Mouse (Mus musculus): ENCODE measurements around the gene Mkrn2. TPM values are rescaled to one million over a fixed set of nuclear protein-coding genes. Genes with fewer than 3 reads are reported as not detected.

Gene Mkrn2
- polyA plus RNA-seq (2017; shearing (Covaris generic)) = 10 to 100 TPM; 35.2 to 43.6 (median 37.2) TPM

DNA sequence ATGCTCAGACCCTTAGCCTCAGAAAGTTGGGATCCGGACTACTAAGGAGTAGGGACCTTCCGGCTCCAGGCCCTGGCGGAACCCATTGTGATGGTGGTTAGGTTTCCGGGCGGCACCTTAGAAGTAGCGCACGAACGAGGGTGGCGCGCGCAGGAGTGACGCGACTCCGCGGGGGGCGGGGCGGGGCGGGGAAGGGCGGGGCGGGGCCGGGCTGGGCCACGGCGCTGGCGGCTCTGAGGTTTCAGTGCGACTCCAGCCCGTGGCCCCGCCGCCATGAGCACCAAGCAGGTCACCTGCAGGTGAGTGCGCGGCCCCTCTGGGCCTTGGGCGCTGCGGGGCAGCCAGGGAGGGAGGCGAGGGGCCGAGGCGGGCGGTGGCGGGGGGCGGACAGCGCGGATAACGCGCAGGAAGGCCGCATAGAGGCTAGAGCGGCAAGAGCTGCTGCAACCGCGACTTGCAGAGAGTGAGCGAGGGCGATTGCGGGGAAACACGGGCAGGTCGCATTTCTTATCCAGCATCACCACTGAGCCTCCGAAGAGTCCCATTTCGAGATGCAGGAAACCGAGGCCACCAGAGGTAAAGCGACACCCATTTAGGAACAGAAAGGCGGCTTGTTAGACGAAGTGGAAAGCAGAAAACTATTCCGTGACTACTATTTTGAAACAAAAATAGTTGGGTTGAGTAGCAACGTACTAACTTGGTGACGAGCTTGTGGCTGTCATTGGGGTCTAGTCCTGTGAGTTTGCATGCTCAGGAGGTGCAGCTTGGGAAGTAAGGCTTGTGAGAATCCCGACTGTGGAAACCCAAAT, at the start of gene Mkrn2:
Gene Mkrn2, plus strand, starts transcription at position 188 of the 809 bp plus-strand sequence.
- peak; percentile 80 for ATAC-seq

DNA sequence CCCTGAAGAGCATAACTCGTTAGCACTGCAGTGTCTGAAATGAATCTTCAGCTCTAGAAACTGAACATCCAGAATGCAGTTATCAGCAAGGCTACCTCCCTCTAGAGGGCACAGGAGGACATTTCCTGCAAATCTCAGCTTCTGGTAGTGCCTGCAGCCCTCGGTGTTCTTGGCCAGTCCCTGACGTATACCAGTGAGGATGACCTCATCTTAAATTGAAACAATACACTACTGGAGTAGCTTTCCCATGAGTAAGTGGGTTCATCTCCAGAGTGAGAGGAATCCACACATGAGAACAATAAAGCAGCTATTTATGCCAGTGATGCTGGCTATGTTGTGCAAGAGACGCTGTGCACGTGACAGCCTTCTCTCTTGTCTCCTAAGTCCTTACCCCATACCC, 46.2 kb upstream of the Mkrn2 start:
- ATAC-seq = no peak

DNA sequence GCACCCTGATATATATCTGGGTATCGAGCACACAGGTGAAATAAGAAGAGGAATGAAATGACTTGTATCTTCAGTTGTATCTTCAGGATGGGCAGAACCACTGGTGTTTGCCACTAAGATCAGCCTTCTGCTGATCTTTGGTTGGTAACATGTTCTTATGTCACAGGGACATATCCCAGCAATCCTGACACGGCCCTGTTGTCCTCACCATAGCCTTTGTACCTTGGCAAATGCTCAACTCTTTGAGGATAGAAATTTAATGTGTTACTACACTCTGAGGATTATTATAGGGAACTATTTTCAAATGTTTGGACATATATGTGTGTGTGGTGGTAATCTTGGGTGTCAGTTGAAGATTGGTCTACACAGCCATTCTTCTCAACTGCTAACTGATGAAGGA, 43.5 kb upstream of the Mkrn2 start:
- no peak for ATAC-seq

DNA sequence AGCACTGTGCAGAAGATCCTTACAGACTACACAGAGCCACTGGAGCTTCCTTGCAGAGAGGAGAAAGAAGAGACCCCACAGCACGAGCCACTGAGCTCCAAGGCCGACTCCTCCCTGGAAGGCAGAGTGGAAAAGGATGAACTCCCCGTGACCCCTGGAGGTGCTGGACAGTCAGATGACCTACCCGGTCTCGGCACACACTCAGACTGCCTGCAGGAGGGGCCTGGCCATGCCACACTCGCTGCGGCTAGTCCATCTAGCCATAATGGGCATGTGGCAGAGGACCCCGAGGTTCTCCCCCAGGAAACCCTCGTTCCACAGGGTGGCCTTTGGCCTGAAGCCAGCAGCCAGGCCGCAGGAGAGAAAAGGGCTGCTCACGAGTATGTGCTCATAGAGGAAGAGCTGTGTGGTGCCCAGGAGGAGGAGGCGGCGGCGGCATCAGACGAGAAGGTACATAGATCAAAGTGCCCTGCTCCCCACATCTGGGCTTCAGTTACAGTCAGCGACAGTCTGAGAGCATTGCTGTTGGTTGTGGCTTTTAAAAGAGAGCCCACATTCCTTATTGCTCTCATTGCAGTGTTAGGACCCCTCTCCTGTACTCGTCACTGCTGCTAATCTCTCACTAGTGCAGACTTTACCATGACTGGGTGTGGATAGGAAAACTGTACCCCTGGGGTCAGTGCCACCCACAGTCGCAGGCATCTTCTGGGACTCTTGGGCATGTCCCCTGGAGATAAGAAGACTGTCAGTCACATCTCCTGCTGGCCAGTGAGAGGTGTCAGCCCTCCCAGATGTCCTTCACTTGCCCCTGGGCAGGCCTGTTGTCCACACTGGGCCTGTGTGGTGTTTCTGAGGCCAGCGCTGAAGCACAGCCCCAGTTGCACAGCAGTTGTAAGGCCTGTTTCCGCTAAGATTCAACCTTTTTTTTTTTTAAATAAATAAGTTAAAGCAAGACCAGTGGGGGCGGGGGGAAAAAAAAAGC, 41.8 kb upstream of the Mkrn2 start:
- ATAC-seq = no peak

DNA sequence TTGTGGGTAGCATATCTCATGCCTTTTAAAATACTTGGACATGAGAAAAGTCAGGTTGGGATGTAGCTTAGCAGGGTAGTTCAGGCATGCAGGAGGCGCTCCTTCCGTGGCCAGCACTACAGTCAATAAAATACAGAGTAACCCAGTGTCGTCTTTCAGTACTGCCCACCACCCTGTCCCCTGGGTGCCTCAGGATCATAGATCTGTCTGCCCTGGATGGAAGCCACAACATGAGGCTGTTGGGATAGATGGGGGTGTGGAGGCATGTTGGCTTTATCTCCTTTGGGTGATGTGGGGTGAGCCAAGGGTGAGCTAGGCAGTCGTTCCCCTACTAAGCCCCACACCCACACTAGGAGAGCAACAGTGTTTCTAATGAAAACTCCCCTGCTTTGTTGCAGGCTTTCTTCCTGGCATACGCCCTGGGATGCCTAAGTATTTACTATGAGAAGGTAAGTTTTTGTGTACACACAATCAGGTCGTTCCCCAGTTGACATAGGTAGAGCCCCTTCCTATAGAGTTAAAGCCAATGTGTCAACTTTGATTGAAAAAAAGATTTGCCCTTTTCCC, 36.1 kb upstream of the Mkrn2 start:
- ATAC-seq = no peak

DNA sequence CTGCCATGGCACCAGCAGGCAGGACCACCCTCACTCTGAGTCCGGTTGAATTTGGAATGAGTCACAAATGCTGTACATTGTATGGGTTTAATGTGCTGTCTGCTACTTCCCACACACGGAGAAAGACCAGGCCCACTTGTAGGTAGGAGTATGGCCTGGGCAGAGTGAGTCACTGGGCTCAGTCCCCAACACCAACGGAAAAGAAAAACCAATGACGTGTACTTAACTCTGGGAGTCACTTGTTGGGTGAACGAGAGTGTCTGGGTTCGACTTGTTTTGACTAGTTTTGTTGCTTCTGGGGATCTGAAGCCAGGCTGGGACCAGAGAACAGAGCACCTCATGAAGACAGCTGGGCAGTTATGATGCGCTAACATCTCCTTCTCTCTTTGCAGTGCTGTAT, 27.5 kb upstream of the Mkrn2 start:
- peak; percentile 41 for ATAC-seq

DNA sequence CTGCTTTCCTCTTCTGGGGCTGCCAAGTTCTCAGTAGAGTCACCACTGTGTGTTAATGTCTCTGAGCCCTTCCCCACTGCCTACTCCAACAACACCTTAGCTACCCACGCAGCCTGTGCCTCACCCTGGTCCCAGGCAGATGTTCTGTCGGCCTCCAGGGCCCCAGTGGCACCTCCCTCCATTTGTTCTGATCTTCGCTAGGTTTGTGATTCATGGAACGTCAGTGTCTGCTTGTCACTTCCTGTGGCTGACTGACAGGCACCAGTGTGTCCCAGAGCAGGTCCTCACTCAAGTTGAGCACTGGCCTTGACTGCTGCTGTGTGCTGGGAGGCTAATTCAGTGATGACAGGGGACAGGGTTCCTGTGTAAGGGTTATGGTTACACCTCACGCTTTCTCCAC, 24.3 kb upstream of the Mkrn2 start:
- peak; percentile 73 for ATAC-seq

DNA sequence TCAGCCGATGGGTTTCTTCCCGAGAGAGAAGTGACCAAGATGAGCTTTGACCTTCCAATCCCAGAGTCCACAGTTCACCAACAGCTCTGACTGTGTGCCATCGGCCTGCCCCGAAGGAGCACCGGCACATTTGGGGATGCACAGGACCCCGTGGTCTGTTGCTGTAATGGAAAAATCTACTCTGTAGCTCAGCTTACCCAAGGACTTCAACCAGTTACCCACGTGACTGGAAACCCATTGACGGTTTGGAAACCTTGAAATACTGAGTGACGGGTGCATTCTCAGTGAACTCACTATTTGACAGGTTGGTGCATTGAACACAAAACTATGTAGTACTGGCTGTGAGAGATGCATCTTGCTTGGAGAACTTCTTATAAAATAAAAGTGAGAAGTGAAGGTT, 23.8 kb upstream of the Mkrn2 start:
- ATAC-seq = peak; percentile 63

DNA sequence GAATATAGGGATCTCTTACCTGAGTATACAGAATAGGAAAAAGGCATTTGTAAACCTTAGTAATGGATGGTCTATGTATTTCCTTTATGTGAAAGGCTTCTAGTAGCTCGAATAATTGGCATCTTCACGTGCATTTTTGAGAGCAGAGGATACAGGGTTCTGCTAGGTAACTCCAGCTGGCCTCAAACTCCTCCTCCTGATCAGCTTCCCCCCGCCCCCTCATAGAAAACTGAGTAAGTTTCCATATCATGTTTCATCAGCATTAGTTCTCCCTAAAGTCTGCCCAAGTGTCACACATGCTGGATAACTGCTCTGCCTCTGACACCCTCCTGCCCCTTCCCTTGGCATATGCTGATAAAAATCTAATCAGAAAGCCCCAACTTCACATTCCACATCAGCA, 20.9 kb upstream of the Mkrn2 start:
- peak; percentile 8 for ATAC-seq

DNA sequence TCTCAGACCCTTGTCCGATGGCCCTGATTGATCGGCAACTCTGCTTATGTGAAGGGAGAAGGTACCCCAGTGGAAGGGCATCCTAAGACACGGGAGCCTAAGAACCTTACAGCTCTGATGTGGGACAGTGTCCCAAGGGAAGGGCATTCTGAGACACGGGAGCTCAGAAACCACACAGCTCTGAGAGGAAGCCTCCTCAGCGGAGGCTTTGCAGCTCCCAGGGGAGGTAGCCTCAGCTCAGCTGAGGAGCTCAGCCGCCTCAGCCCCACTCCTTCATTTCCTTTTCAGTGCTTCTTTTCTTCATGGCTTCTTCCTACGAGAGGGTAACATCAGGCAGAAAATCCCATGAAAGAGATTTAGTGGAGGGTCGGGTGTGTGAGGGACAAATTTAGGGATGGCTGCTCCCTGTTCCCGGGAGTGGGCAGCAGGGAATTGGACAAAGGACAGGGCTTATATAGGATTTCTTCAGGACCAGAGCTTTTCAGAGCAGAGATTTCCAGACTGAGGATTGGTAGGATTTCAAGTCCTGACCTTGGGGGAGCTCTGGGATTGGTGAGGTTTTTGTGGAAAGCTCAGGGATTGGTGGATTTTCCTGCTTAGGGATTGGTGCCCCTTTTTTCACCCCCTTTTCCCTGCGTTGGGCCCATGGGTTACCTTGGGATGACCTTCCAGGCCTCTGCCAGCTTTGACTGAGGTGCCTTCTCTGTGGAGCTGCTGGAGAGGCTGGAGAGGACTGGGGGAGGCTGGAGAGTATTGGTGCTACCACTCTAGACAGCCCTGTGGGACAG, 19.2 kb upstream of the Mkrn2 start:
- ATAC-seq = no peak

DNA sequence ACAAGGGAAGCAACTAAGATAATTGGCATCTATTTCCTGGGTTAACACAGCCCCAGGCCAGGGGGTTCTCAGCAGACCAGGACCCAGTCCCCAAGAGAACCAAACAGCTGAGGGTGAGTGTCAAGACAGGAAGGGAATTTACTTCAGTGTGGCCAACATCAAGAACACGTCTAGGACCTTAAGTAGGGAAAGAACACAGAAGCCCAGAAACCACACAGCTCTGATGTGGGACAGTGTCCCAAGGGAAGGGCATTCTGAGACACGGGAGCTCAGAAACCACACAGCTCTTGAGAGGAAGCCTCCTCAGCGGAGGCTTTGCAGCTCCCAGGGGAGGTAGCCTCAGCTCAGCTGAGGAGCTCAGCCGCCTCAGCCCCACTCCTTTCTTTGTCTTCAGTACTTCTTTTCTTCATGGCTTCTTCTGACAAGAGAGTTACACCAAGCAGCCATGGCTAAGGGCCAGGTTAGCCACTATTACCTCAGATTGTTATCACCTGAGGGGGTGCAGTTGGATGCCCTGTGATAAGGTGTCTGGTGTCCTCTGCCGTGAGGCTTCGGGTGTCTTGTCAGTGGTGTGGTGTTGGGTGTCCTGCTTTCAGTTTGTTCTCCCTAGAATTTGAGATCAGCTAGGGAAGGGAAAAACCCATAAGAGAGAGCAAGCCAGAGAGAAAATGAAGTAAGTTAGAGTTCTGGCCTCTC, 18.1 kb upstream of the Mkrn2 start:
- no peak for ATAC-seq

DNA sequence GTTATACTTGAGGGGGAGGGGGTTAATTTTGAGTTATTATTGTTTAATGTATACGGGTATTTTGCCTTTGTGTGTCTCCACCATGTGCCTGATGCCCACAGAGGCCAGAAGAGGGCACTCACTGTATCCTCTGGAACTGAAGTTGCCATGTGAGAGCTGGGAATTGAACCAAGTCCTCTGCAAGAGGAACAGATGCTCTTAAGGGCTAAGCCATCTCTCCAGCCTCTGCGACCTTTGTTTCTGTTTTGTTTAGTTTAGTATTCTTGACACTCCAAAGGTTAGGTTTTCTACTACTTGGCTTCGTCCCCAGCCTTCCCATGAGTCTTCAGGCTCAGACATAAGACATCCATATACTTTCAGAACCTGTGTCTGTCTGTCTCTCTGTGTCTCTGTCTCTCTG, 17.5 kb upstream of the Mkrn2 start:
- no peak for ATAC-seq

DNA sequence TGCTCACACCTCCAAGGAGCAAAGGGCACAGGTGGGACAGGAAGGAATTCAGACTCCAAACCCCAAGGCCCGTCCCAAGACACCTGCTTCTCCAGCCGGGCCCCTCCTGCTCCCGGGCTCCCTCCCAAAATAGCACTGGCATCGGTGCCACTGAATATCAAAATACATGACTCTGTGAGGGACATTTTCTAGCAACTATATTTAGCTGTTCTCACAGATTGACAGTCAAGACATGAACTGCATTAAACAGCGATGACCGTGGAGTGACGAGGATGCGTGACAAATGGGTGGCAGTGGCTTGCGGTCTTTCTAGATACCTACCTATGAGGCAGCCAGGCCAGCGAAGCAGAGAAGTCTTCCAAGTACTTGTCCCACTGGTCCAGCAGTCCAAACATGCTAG, 15.4 kb upstream of the Mkrn2 start:
- ATAC-seq = no peak

DNA sequence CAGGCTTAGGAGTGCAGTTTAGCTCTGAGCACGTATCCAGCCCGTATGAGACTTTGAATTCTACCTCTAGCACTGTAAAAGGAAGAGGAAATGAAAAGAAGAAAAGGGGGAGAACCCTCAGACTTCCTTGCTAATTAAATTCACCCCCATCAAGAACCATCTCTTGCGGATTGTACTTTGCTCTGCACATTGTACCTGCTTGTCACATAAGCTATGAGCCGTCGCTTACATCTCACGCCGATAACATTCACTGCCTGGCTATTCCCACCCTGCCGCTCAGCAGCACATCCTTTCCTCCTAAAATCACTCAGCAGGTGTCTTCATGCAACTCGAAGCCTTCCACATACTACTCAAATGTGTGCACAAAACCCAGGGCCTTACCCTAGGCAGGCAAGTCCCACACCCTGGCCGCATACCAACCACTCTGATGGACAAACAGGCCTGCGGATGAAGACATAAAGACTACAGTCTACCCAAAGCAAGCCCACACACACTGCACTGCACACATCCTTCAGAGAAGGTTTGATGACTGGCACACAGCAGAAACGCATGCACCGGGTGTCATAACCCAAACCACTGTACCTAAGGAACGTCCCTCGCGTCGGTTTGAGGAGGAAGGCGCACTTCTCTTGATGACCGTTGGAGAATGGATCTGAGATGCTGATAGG, 9.9 kb upstream of the Mkrn2 start:
- ATAC-seq = no peak

DNA sequence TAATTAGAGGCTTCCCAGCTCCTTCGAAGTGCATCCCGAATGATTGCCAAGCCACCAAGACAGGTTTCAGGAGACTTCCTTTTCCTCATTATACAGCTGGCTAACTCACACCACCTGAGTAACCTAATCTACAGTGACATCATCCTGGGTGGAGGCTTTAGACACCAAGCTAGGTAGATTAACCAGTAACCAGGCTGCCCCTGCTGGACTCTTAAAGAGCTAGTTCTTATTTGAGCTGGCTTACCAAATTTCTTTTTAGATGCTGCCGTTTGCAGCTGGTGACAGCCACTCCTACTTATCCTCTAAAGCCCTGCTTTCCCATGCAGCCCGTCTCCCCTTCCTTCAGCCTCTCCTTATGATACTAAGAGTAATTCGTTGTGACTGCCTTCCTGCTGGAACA, 9.2 kb upstream of the Mkrn2 start, which contains the start of gene Mkrn2os:
Gene Mkrn2os, minus strand, starts transcription at position 119 of the 400 bp plus-strand sequence.
- no peak for ATAC-seq

DNA sequence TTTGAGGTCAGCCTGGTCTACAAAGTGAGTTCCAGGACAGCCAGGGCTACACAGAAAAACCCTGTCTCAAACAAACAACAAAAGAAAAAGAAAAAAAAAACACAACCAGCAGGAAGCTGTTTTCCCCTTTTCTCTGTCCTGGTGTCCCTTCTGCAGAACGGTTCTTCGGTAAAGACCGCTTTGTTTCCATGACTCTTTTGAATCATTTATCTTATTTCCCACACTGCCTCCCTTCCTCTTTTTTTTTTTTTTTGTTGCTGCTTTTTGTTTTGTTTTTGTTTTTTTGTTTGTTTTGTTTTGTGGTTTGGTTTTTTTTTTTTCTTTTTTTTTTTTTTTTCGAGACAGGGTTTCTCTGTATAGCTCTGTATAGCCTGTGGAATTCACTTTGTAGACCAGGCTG, 8.4 kb upstream of the Mkrn2 start:
- ATAC-seq = no peak

DNA sequence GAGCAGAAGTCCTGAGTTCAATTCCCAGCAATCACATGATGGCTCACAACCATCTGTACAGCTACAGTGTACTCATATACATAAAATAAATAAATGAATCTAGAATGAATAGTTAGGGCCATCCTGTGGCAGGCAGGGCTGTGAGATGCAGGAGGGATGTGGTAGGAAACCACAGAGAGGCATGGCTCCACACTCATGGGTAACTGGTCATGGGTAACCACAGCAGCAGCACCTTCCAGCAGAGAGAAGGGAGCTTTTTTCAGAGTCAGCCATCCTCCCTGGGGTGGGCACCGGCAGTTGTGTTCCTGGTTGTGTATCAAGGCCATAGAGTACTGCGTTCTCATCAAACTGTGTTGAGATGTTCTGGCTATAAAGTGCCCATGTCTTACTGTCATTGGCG, 7.2 kb upstream of the Mkrn2 start:
- peak; percentile 95 for ATAC-seq

DNA sequence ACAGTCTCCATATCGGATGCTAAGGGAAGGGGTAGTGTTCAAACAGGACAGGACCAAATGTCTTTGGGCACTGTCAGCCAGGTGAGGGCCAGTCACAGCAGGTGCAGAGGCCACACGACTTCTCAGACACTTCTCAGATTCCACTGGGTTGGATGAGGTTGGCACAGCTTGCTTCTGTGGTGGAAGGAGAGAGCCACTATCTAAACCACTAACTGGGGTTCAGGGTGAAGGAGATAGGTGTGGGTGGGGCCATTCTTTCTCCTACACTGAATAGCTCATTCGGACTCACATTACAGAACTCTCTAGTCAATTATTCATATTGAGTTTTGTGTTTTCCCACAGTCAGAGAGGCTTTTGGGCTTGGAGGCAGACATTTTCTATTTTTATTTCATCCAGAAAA, 6.0 kb upstream of the Mkrn2 start:
- ATAC-seq = no peak

DNA sequence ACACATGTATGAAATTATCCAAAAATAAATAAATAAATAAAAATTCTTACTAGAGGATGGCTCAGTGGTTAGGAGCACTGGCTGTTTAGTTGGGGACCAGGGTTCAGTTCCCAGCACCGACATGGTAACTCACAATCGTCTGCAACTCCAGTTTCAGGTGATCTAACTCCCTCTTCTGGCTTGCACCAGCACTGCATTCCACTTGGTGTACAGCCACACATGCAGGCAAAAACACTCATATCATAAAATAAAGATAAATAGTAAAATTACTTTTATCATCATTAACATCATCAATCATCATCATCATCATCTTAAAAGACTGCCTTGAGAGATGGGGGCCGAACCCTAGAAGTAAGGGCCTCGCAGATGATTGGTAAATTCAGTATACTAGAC, 384 bp upstream of the Mkrn2 start:
- ATAC-seq = no peak

DNA sequence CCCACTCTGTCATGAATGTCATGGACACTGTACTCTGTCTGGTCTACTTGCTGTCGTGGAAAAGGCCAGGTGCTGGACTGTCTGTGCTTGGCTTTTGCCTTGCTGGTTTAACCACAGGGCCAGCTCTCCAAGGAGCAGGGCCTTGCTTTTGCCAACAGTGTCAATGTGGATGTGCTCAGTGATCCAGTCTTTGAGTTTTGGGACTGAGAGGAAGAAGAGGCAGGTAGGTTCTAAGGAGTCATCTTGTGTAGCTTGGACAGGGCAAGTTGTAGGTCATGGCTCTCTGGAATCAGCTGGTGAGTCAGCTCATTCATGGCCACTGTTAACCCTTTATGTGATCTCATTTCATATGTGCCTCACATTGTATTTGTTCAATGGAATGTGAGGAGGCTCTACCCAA, 4.8 kb downstream of the Mkrn2 start:
- no peak for ATAC-seq

DNA sequence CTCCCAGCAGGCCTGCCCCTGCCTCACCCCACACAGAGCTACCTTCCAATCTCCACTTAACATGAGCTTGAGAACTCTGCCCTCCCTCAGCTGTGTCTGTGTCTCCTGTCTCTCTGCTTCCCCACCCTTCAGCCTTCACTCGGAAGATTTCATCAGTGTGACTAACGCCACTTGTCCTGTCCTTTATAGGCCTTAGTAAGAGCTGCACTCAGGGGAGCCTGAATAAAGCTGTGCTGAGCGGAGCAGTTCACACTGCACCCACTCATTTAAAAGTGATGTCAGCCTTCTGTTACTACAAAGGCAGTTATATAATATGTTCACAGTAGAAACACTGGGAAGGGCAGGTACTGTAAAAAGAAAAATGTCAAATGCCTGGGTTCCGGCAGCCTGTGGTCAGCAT, 5.7 kb downstream of the Mkrn2 start:
- no peak for ATAC-seq
